Mouse (Mus musculus): ENCODE results near the gene Aunip. TPM values are rescaled to one million over a fixed set of nuclear protein-coding genes. Genes with fewer than 3 reads are reported as not detected.

Aunip gene
- polyA plus RNA-seq, 1 experiment from 2014 or later = 18.0 TPM

GRCm38 (mm10) chr4:134525806-134526205 lies 15.0 kb downstream of the Aunip start:
- Histone ChIP-seq H3K4me3 (replicated peaks) (no peak overlapping the region), H3K4me1 (replicated peaks) (no peaks in the 10 kb centered on the region), H3K4me2 (replicated peaks) (no peak overlapping the region), H3K9me3 (no peaks in the 10 kb centered on the region), H3K27me3 (replicated peaks) (no peaks in the 10 kb centered on the region), H3K27ac (no peak overlapping the region), H3K9ac (no peak overlapping the region), H3K36me3 (peaks cover 29% of the 10 kb centered on the region)
- WGBS = 80% methylated on average over 5 of the region's 5 CpGs
- no peak for ATAC-seq

DNA sequence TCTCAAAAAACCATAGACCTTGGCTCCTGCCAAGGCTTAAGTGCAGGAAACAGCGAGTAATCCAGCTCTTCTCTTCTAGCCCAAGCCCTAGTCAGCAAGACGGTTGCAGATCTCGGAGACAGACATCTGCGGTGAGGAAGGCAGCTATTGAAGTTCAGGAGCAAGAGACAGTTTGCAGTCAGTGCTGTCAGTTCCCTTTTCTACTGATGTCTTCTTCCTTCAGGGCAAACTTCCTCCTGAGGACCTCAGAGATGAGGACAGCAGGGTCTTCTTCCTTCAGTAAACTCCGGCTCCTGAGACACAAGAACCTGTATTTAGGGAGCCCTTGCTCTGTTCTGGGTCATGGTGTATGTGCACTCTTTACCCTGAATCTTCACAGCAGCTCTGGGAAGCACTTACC lies 15.4 kb downstream of the Aunip start:
- Histone ChIP-seq H3K9me3 (no peaks in the 10 kb centered on the region), H3K27me3 (replicated peaks) (no peaks in the 10 kb centered on the region), H3K4me3 (replicated peaks) (no peak overlapping the region), H3K4me1 (replicated peaks) (no peaks in the 10 kb centered on the region), H3K4me2 (replicated peaks) (no peak overlapping the region), H3K27ac (no peak overlapping the region), H3K36me3 (peaks cover 29% of the 10 kb centered on the region), H3K9ac (no peak overlapping the region)
- ATAC-seq = no peak
- WGBS = 71% methylated on average over 5 of the region's 5 CpGs

GRCm38 (mm10) chr4:134532928-134533327 lies 22.1 kb downstream of the Aunip start:
- H3K4me2 ChIP-seq (replicated peaks) = no peak overlapping the region
- H3K4me1 ChIP-seq (replicated peaks) = peaks cover 13% of the 10 kb centered on the region
- WGBS = 82% methylated on average over 4 of the region's 4 CpGs
- H3K27ac ChIP-seq = no peak overlapping the region
- no peak overlapping the region for H3K4me3 ChIP-seq (replicated peaks)
- no peaks in the 10 kb centered on the region for H3K9me3 ChIP-seq
- ATAC-seq = no peak
- H3K27me3 ChIP-seq (replicated peaks) = no peaks in the 10 kb centered on the region
- peaks cover 18% of the 10 kb centered on the region for H3K36me3 ChIP-seq
- no peak overlapping the region for H3K9ac ChIP-seq

- no peak for ATAC-seq
- 84% methylated on average over 4 of the region's 4 CpGs for WGBS
- peaks cover 13% of the 10 kb centered on the region for H3K4me1 ChIP-seq (replicated peaks)
- peak overlapping the region; percentile 79 for H3K4me2 ChIP-seq (replicated peaks)
- no peaks in the 10 kb centered on the region for H3K27me3 ChIP-seq (replicated peaks)
- peaks cover 18% of the 10 kb centered on the region for H3K36me3 ChIP-seq
- H3K4me3 ChIP-seq (replicated peaks) = no peak overlapping the region; the same call in 1 of the 2 replicates
- H3K9ac ChIP-seq = 0 out of 2 replicates have a peak overlapping the region, but pooled peaks have one; percentile 81
- H3K27ac ChIP-seq = no peak overlapping the region
- H3K9me3 ChIP-seq = no peaks in the 10 kb centered on the region
Measured at GRCm38 (mm10) chr4:134533421-134533820, 22.6 kb downstream of the Aunip start.

- no peaks in the 10 kb centered on the region for H3K27me3 ChIP-seq (replicated peaks)
Measured at GRCm38 (mm10) chr4:134534124-134534886, 23.5 kb downstream of the Aunip start.

GRCm38 (mm10) chr4:134534932-134535786 lies 24.4 kb downstream of the Aunip start, which contains the start of gene Mtfr1l:
Gene Mtfr1l, minus strand, starts transcription at chr4:134535387.
- H3K9me3 ChIP-seq = no peaks in the 10 kb centered on the region
- H3K27ac ChIP-seq = peak within 1 kb of the TSS; percentile 79
- H3K9ac ChIP-seq = peak within 1 kb of the TSS; percentile 81
- peaks cover 8% of the 10 kb centered on the region for H3K36me3 ChIP-seq
- under 1% methylated on average over 71 of the region's 71 CpGs for WGBS
- H3K4me2 ChIP-seq (replicated peaks) = peak within 1 kb of the TSS; percentile 79
- peak; percentile 99 for ATAC-seq
- H3K4me1 ChIP-seq (replicated peaks) = peaks cover 13% of the 10 kb centered on the region
- H3K4me3 ChIP-seq (replicated peaks) = peak within 1 kb of the TSS; percentile 98
- H3K27me3 ChIP-seq (replicated peaks) = no peaks in the 10 kb centered on the region

More at GRCm38 (mm10) chr4:134534124-134534886, 23.5 kb downstream of the Aunip start:
- ATAC-seq = peak; percentile 22
- Histone ChIP-seq H3K27ac (peak overlapping the region; percentile 79), H3K9ac (peak overlapping the region; percentile 81), H3K9me3 (no peaks in the 10 kb centered on the region), H3K4me1 (replicated peaks) (peaks cover 13% of the 10 kb centered on the region), H3K4me3 (replicated peaks) (peak overlapping the region; percentile 98), H3K4me2 (replicated peaks) (peak overlapping the region; percentile 79), H3K36me3 (peaks cover 14% of the 10 kb centered on the region)
- WGBS = under 1% methylated on average over 57 of the region's 57 CpGs

DNA sequence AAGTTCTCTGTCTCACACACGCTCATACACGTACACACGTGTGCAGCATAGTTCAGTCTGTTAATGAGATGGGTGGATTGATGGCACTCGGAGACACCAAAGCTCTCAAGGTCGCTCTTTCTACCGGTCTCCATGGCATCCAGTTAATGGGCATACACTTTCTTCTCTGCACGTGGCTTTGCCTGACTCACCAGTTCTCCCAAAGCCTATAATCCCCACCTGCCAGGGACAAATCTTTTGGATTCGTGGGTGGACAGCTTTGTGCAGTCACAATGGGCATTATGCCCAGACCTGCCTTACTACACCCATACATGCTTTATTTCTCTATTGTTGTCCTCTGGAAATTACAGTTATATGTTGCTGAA lies 25.0 kb downstream of the Aunip start:
- Histone ChIP-seq H3K9ac (peak overlapping the region; percentile 49), H3K4me2 (replicated peaks) (peak overlapping the region; percentile 79), H3K4me3 (replicated peaks) (peak overlapping the region; percentile 98), H3K27ac (peak overlapping the region; percentile 75), H3K27me3 (replicated peaks) (no peaks in the 10 kb centered on the region), H3K9me3 (no peaks in the 10 kb centered on the region), H3K36me3 (peaks cover 4% of the 10 kb centered on the region; the same call in 1 of the 2 replicates), H3K4me1 (replicated peaks) (peaks cover 13% of the 10 kb centered on the region)
- 7% methylated on average over 8 of the region's 8 CpGs for WGBS
- ATAC-seq = peak; percentile 14; the same call in 1 of the 2 replicates

DNA sequence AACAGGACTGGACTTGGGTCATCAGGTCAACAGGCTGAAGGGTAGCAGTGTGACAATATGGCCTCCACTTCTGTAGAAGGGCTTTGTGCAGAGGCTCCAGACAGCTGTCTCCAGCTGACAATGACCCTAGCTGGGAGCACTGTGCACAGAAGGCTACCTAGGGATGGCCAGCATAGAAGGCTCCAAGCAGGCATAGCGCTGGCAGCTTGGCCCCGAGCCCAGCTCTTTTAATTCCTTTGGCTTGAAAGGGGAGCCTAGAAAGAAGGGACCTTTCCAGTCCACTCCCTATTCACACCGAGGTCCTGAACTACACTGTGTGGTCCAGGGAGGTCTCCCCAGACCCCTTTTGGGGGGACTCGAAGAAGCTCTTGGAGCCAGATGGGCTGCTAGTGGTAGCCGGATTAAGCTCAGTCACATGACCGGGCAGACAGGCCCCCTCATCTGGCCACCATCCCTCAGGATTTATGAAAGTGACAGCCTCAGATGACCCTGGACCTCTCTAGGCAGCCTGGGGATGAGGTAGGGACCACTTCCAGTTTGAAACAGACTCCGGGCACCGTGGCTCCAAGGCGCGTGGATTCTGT lies 28.3 kb downstream of the Aunip start:
- H3K9ac ChIP-seq = no peak overlapping the region
- H3K4me3 ChIP-seq (replicated peaks) = no peak overlapping the region
- WGBS = 83% methylated on average over 10 of the region's 10 CpGs
- H3K36me3 ChIP-seq = peaks cover 13% of the 10 kb centered on the region
- no peak overlapping the region for H3K4me2 ChIP-seq (replicated peaks)
- peaks cover 6% of the 10 kb centered on the region for H3K4me1 ChIP-seq (replicated peaks)
- no peaks in the 10 kb centered on the region for H3K9me3 ChIP-seq
- no peaks in the 10 kb centered on the region for H3K27me3 ChIP-seq (replicated peaks)
- ATAC-seq = no peak
- no peak overlapping the region for H3K27ac ChIP-seq

- Histone ChIP-seq H3K4me1 (replicated peaks) (peaks cover 7% of the 10 kb centered on the region), H3K36me3 (peaks cover 16% of the 10 kb centered on the region), H3K4me2 (replicated peaks) (no peak overlapping the region), H3K9me3 (no peaks in the 10 kb centered on the region), H3K9ac (no peak overlapping the region), H3K27me3 (replicated peaks) (no peaks in the 10 kb centered on the region), H3K4me3 (replicated peaks) (no peak overlapping the region), H3K27ac (no peak overlapping the region)
- peak; percentile 4; the same call in 1 of the 2 replicates for ATAC-seq
- 91% methylated on average over 9 of the region's 9 CpGs for WGBS
Measured at GRCm38 (mm10) chr4:134542726-134543125, 31.9 kb downstream of the Aunip start.

GRCm38 (mm10) chr4:134543261-134543660 lies 32.5 kb downstream of the Aunip start:
- 4% methylated on average over 5 of the region's 5 CpGs for WGBS
- no peaks in the 10 kb centered on the region for H3K9me3 ChIP-seq
- ATAC-seq = peak; percentile 73
- peaks cover 10% of the 10 kb centered on the region for H3K4me1 ChIP-seq (replicated peaks)
- no peak overlapping the region for H3K4me2 ChIP-seq (replicated peaks)
- no peak overlapping the region for H3K27ac ChIP-seq
- H3K27me3 ChIP-seq (replicated peaks) = no peaks in the 10 kb centered on the region
- H3K9ac ChIP-seq = no peak overlapping the region
- H3K36me3 ChIP-seq = peaks cover 16% of the 10 kb centered on the region
- H3K4me3 ChIP-seq (replicated peaks) = no peak overlapping the region

GRCm38 (mm10) chr4:134546814-134547705 lies 36.3 kb downstream of the Aunip start:
- Histone ChIP-seq H3K27ac (0 out of 2 replicates have a peak overlapping the region, but pooled peaks have one; percentile 3), H3K27me3 (replicated peaks) (no peaks in the 10 kb centered on the region), H3K4me3 (replicated peaks) (no peak overlapping the region), H3K36me3 (peaks cover 18% of the 10 kb centered on the region), H3K9ac (no peak overlapping the region), H3K4me2 (replicated peaks) (0 out of 2 replicates have a peak overlapping the region, but pooled peaks have one; percentile 1), H3K4me1 (replicated peaks) (peaks cover 16% of the 10 kb centered on the region), H3K9me3 (no peaks in the 10 kb centered on the region)
- no peak for ATAC-seq
- WGBS = 55% methylated on average over 9 of the region's 9 CpGs

Measured in intestine, embryonic 15.5 days (tissue).